Mouse (Mus musculus): ENCODE results near the gene Mllt10.

DNA sequence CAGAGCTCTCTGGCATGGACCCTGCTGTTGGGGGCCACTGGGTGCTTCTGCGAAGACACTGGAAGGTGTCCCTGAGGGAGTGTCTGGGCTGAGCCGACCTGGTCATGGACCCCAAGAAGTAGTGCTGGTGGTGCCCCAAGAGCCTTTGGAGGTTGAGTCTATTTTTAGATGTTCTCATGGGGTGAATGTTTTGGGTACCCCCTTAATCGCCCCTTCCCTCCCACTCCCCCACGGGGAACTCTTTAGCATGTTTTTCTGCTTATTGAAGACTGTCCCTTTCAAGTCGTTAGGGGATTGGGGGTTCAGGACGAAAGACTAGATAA, 10.6 kb downstream of the Mllt10 start:
- no peak for TF ChIP-seq CTCF (IDR thresholded peaks at IDR 0.05; ENCODE audit: borderline replicate concordance, control insufficient read depth, extremely low read depth, insufficient read depth, low read length, poor library complexity)
- TF ChIP-seq POLR2A (IDR thresholded peaks at IDR 0.05; ENCODE audit: control insufficient read depth, extremely low read depth, insufficient read depth, low read length, poor library complexity) = no peak
